Mouse (Mus musculus) limb, embryonic 12.5 days (tissue): ENCODE measurements around the gene Rab3d. TPM values are rescaled to one million over a fixed set of nuclear protein-coding genes. Genes with fewer than 3 reads are reported as not detected.

Experiments
- ATAC-seq: fragments of 200-750 bp; cut with Nextera tagmentation; 2 replicates; pipeline ENCODE4 v1.8.0; 2017; ENCODE audit warnings: low read depth, moderate TSS enrichment; ENCODE audit not compliant: insufficient number of reproducible peaks, insufficient read depth, low FRiP score, low TSS enrichment
- H3K27ac ChIP-seq: fragments of 300-500 bp; sonication (generic); 2 replicates; pipeline ENCODE4 v1.5.1; 2016; ENCODE audit warnings: mild to moderate bottlenecking, moderate library complexity
- H3K27me3 ChIP-seq: fragments of 300-500 bp; sonication (generic); 2 replicates; pipeline ENCODE4 v1.6.1; 2016; ENCODE audit warnings: mild to moderate bottlenecking, moderate library complexity
- H3K36me3 ChIP-seq: fragments of 300-500 bp; sonication (generic); 2 replicates; pipeline ENCODE4 v1.6.1; 2016; ENCODE audit warnings: mild to moderate bottlenecking, moderate library complexity
- H3K4me1 ChIP-seq: fragments of 300-500 bp; sonication (generic); replicated peaks from 2 replicates; pipeline ENCODE4 v1.6.1; 2016
- H3K4me2 ChIP-seq: fragments of 300-500 bp; sonication (generic); 2 replicates; pipeline ENCODE4 v1.6.1; 2016; ENCODE audit warnings: mild to moderate bottlenecking, moderate library complexity
- H3K4me3 ChIP-seq: fragments of 300-500 bp; sonication (generic); replicated peaks from 2 replicates; pipeline ENCODE4 v1.5.1; 2016; ENCODE audit warnings: mild to moderate bottlenecking
- H3K9ac ChIP-seq: fragments of 300-500 bp; sonication (generic); replicated peaks from 2 replicates; pipeline ENCODE4 v1.6.1; 2016; ENCODE audit warnings: mild to moderate bottlenecking, moderate library complexity
- H3K9me3 ChIP-seq: fragments of 300-500 bp; sonication (generic); 2 replicates; pipeline ENCODE4 v1.6.1; 2016; ENCODE audit warnings: mild to moderate bottlenecking, moderate library complexity
- WGBS: fragments of 180-500 bp; shearing (Covaris S2); methylation state at CpG from one replicate; pipeline ENCODE4 v1.1.7; 2016; 5-methylcytosine and 5-hydroxymethylcytosine counted together
- polyA plus RNA-seq: library from polyadenylated mRNA; unstranded; fragments of >200 nt; fragmentation: Nextera tagmentation; extraction: Ambion mirVana; gene quantifications from 2 replicates; pipeline ENCODE4 v1.2.1, GENCODE M21; 2016

Rab3d gene
- polyA plus RNA-seq, 1 experiment from 2014 or later, result 7.3 TPM

DNA sequence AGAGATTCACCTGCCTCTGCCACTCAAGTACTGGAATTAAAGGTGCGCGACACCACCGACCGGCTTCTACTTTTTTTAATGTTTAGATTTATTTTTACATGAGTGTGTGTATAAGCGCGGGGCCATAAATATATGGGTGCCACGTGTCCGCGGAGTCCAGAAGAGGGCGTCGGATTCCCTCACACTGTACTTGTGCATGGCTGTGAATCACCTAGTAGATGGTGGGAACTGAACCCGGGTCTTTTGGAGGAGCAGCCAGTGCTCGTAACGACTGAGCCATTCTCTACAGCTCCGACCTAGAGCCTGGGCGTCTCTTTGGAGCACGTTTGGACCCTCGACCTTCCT lies 37.2 kb upstream of the Rab3d start:
- ATAC-seq, result peak; percentile 61
- no peaks in the 10 kb centered on the region for H3K36me3 ChIP-seq
- 2% methylated on average over 18 of the region's 18 CpGs for WGBS
- peaks cover 6% of the 10 kb centered on the region for H3K4me1 ChIP-seq
- peak overlapping the region; percentile 64; the same call in 1 of the 2 replicates for H3K27ac ChIP-seq
- peaks cover 18% of the 10 kb centered on the region for H3K27me3 ChIP-seq
- H3K9ac ChIP-seq, result no peak overlapping the region; the same call in 1 of the 2 replicates
- peak overlapping the region; percentile 64 for H3K4me2 ChIP-seq
- H3K9me3 ChIP-seq, result no peaks in the 10 kb centered on the region
- peak overlapping the region; percentile 70 for H3K4me3 ChIP-seq

- peak overlapping the region; percentile 64; the same call in 1 of the 2 replicates for H3K4me2 ChIP-seq
- no peak overlapping the region for H3K4me3 ChIP-seq
- no peak for ATAC-seq
- H3K27me3 ChIP-seq, result peaks cover 15% of the 10 kb centered on the region
- H3K27ac ChIP-seq, result no peak overlapping the region
- H3K9me3 ChIP-seq, result no peaks in the 10 kb centered on the region
- H3K36me3 ChIP-seq, result no peaks in the 10 kb centered on the region
- 85% methylated on average over 3 of the region's 3 CpGs for WGBS
- no peak overlapping the region for H3K9ac ChIP-seq
- H3K4me1 ChIP-seq, result peaks cover 6% of the 10 kb centered on the region
Observed at GRCm38 (mm10) chr9:21954635-21955034, 36.6 kb upstream of the Rab3d start.

DNA sequence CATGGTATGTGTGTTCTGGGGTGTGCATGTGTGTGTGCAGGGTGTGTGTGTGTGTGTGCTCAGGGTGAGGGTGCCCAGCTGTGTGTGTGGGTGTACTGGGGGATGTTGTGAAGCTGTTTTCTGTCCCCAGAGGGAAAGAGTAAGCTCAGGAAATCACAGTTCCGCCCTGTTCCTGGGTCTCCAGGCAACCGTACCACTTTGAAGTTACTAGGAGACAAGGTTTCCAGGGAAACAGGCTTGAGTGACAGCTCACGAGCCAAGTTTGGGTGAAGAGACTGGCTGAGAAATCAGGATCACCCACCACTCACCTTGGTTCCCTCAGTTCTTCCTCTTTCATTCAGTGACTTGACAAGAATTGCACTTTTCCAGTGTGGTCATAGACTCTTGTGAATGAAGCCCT lies 35.6 kb upstream of the Rab3d start:
- 13% methylated on average over 3 of the region's 3 CpGs for WGBS
- Histone ChIP-seq H3K4me3 (no peak overlapping the region), H3K27ac (no peak overlapping the region), H3K27me3 (peaks cover 15% of the 10 kb centered on the region), H3K36me3 (no peaks in the 10 kb centered on the region), H3K4me2 (no peak overlapping the region), H3K9me3 (no peaks in the 10 kb centered on the region), H3K4me1 (peaks cover 6% of the 10 kb centered on the region), H3K9ac (no peak overlapping the region)
- no peak for ATAC-seq

DNA sequence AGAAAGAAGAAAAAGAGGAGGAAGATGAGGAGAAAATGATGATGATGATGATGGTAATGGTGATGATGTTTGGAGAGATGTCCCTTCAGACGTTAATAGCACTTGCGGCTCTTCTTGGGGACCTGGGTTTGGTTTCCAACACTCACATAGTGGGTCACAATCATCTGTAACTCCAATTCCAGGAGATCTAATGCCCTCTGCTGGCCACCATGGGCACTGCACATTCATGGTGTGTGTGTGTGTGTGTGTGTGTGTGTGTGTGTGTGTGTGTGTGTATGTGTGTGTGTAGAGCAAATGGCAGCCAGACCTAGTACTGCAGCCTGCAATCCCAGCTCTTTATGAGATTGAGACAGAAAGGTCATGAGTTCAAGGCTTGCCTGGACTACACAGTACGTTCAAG lies 34.0 kb upstream of the Rab3d start:
- 78% methylated on average over 3 of the region's 3 CpGs for WGBS
- Histone ChIP-seq H3K4me2 (no peak overlapping the region), H3K36me3 (no peaks in the 10 kb centered on the region), H3K27ac (no peak overlapping the region), H3K4me1 (peaks cover 14% of the 10 kb centered on the region), H3K4me3 (no peak overlapping the region), H3K9me3 (no peaks in the 10 kb centered on the region), H3K27me3 (peaks cover 27% of the 10 kb centered on the region), H3K9ac (no peak overlapping the region)
- ATAC-seq, result no peak

GRCm38 (mm10) chr9:21950322-21950721 lies 32.3 kb upstream of the Rab3d start:
- Histone ChIP-seq H3K4me3 (no peak overlapping the region), H3K9ac (no peak overlapping the region), H3K27ac (no peak overlapping the region), H3K4me1 (peaks cover 8% of the 10 kb centered on the region), H3K36me3 (no peaks in the 10 kb centered on the region), H3K4me2 (no peak overlapping the region), H3K9me3 (no peaks in the 10 kb centered on the region), H3K27me3 (peaks cover 43% of the 10 kb centered on the region)
- 17% methylated on average over 11 of the region's 11 CpGs for WGBS
- ATAC-seq, result no peak

- WGBS, result 68% methylated on average over 6 of the region's 6 CpGs
Observed at GRCm38 (mm10) chr9:21948790-21949189, 30.8 kb upstream of the Rab3d start.

GRCm38 (mm10) chr9:21948146-21948545 lies 30.2 kb upstream of the Rab3d start:
- Histone ChIP-seq H3K36me3 (no peaks in the 10 kb centered on the region), H3K4me1 (peaks cover 8% of the 10 kb centered on the region), H3K4me2 (no peak overlapping the region), H3K4me3 (no peak overlapping the region), H3K27ac (no peak overlapping the region), H3K27me3 (peaks cover 63% of the 10 kb centered on the region), H3K9me3 (no peaks in the 10 kb centered on the region), H3K9ac (no peak overlapping the region)
- no peak for ATAC-seq
- 49% methylated on average over 8 of the region's 8 CpGs for WGBS

More at GRCm38 (mm10) chr9:21948790-21949189, 30.8 kb upstream of the Rab3d start:
- ATAC-seq, result no peak
- peaks cover 8% of the 10 kb centered on the region for H3K4me1 ChIP-seq
- peaks cover 57% of the 10 kb centered on the region for H3K27me3 ChIP-seq
- H3K4me3 ChIP-seq, result no peak overlapping the region
- H3K27ac ChIP-seq, result no peak overlapping the region
- H3K36me3 ChIP-seq, result no peaks in the 10 kb centered on the region
- no peak overlapping the region for H3K9ac ChIP-seq
- H3K9me3 ChIP-seq, result no peaks in the 10 kb centered on the region
- no peak overlapping the region for H3K4me2 ChIP-seq

GRCm38 (mm10) chr9:21947540-21948130 lies 29.6 kb upstream of the Rab3d start:
- Histone ChIP-seq H3K9me3 (no peaks in the 10 kb centered on the region), H3K4me3 (no peak overlapping the region; the same call in 1 of the 2 replicates), H3K27ac (no peak overlapping the region), H3K27me3 (peaks cover 65% of the 10 kb centered on the region), H3K4me2 (peak overlapping the region; percentile 39), H3K4me1 (peaks cover 8% of the 10 kb centered on the region), H3K36me3 (no peaks in the 10 kb centered on the region), H3K9ac (no peak overlapping the region)
- no peak for ATAC-seq
- WGBS, result 4% methylated on average over 28 of the region's 28 CpGs

- H3K27ac ChIP-seq, result no peak overlapping the region
- H3K9me3 ChIP-seq, result no peaks in the 10 kb centered on the region
- H3K27me3 ChIP-seq, result peaks cover 61% of the 10 kb centered on the region
- H3K36me3 ChIP-seq, result peaks cover 3% of the 10 kb centered on the region; the same call in 1 of the 2 replicates
- peak overlapping the region; percentile 35; the same call in 1 of the 2 replicates for H3K4me2 ChIP-seq
- no peak overlapping the region for H3K4me3 ChIP-seq
- H3K9ac ChIP-seq, result no peak overlapping the region
- 14% methylated on average over 23 of the region's 23 CpGs for WGBS
- peaks cover 8% of the 10 kb centered on the region for H3K4me1 ChIP-seq
- ATAC-seq, result no peak
Observed at GRCm38 (mm10) chr9:21944267-21944666, 26.3 kb upstream of the Rab3d start.

GRCm38 (mm10) chr9:21943638-21944037 lies 25.6 kb upstream of the Rab3d start:
- H3K9ac ChIP-seq, result no peak overlapping the region
- no peak overlapping the region for H3K4me3 ChIP-seq
- H3K9me3 ChIP-seq, result no peaks in the 10 kb centered on the region
- no peak overlapping the region for H3K4me2 ChIP-seq
- peaks cover 8% of the 10 kb centered on the region for H3K4me1 ChIP-seq
- no peak overlapping the region for H3K27ac ChIP-seq
- 40% methylated on average over 12 of the region's 12 CpGs for WGBS
- peaks cover 3% of the 10 kb centered on the region; the same call in 1 of the 2 replicates for H3K36me3 ChIP-seq
- no peak for ATAC-seq
- H3K27me3 ChIP-seq, result peaks cover 54% of the 10 kb centered on the region

GRCm38 (mm10) chr9:21943046-21943445 lies 25.1 kb upstream of the Rab3d start:
- H3K36me3 ChIP-seq, result peaks cover 3% of the 10 kb centered on the region; the same call in 1 of the 2 replicates
- no peak for ATAC-seq
- H3K27ac ChIP-seq, result no peak overlapping the region
- H3K27me3 ChIP-seq, result peaks cover 48% of the 10 kb centered on the region
- no peak overlapping the region for H3K9ac ChIP-seq
- 75% methylated on average over 12 of the region's 12 CpGs for WGBS
- no peaks in the 10 kb centered on the region for H3K9me3 ChIP-seq
- H3K4me3 ChIP-seq, result no peak overlapping the region
- H3K4me1 ChIP-seq, result peaks cover 8% of the 10 kb centered on the region
- H3K4me2 ChIP-seq, result no peak overlapping the region
